In genomic region chr13:59144321-59144856, GRCm38 (mm10) we compare ENCODE assay signal across 9 mouse cellular contexts.
A peak's percentile ranks its signal among the peaks of the same experiment; 100 is the strongest.
DNase-seq lines count a peak whose midpoint lies in the region; TF ChIP-seq lines count a peak whose summit lies in the region.
"Had no signal": no experiment of that assay in that cellular context is flagged by ENCODE, and none has a peak within 500 bp of the region (broad histone marks: within the 10 kb centered on the region; RNA-seq: fewer than 3 reads in every experiment).

No protein-coding gene starts in this region.

- no peak overlapping the region for H3K4me3 ChIP-seq in kidney, adult 2 months (ENCODE audit: insufficient read depth, low read depth, low read length)

- H3K27me3 ChIP-seq in kidney, adult 2 months (replicated peaks; ENCODE audit: control insufficient read depth, insufficient read depth, low read length) = no peaks in the 10 kb centered on the region

- intact Hi-C loops in left cerebral cortex, postnatal 25 days (cut with DNase I) = loop anchor here (2.0 to 10.0 kb wide), 3 partner anchors 220 to 336 kb away; no protein-coding TSS in a partner anchor

- H3K4me1 ChIP-seq in kidney, adult 2 months (ENCODE audit: control insufficient read depth, insufficient read depth, low read length) = no peaks in the 10 kb centered on the region

- H3K36me3 ChIP-seq in kidney, adult 2 months (ENCODE audit: control insufficient read depth, insufficient read depth, low read length) = no peaks in the 10 kb centered on the region
- H3K36me3 ChIP-seq: G1E had no signal

- no peak for TF ChIP-seq CTCF in kidney, adult 2 months (conservative IDR thresholded peaks at IDR 0.05; ENCODE audit: insufficient read depth, insufficient read length, low read depth, low read length)

- TF ChIP-seq POLR2A in kidney, adult 2 months (IDR thresholded peaks at IDR 0.05; ENCODE audit: low read depth, low read length) = no peak

- DNase-seq in kidney, postnatal 4 days = peak; percentile 12 to 20
- no peak for DNase-seq in kidney, adult 2 months
- DNase-seq in frontal cortex, postnatal 10 days (ENCODE audit: low spot score in 2 of 2) = peak; percentile 55 to 61
- peak; percentile 67 to 85 for DNase-seq in left cerebral cortex, postnatal 25 days (ENCODE audit: low spot score in 2 of 2)
- DNase-seq in right cerebral cortex, postnatal 36 days (ENCODE audit: low spot score in 2 of 2) = peak; percentile 54 to 75
- no peak for DNase-seq in thymus, postnatal 25 days
- no peak for DNase-seq in ovary, postnatal 10 days (ENCODE audit: low spot score)
- DNase-seq in urinary bladder, postnatal 14 days (ENCODE audit: low spot score) = no peak

- no peak overlapping the region for H3K27ac ChIP-seq in kidney, adult 2 months (ENCODE audit: insufficient read depth, low read depth, low read length)

- 74% methylated on average over 11 of the region's 11 CpGs for WGBS in kidney, adult 2 months

Comparison
In these comparisons a context has a peak if more than half of its experiments do, and no peak if none do; other contexts are left out.
1. DNase-seq: peak in kidney, postnatal 4 days (2 of 2), frontal cortex, postnatal 10 days (2 of 2), left cerebral cortex, postnatal 25 days (2 of 2) and right cerebral cortex, postnatal 36 days (2 of 2); none in kidney, adult 2 months (single experiment), thymus, postnatal 25 days (single experiment), ovary, postnatal 10 days (single experiment) and urinary bladder, postnatal 14 days (single experiment).